25 mouse cellular contexts compared by ENCODE assay signal in genomic region chr1:40880527-40880926, GRCm38 (mm10).
DNase-seq lines count a peak whose midpoint lies in the region; ATAC-seq and TF ChIP-seq lines count a peak whose summit lies in the region.
"Had no signal": no experiment of that assay in that cellular context is flagged by ENCODE, and none has a peak within 500 bp of the region (broad histone marks: within the 10 kb centered on the region; RNA-seq: fewer than 3 reads in every experiment).

No protein-coding gene starts in this region.

- no peak overlapping the region for H3K27ac ChIP-seq in lung, embryonic 14.5 days (ENCODE audit: low read depth)
- H3K27ac ChIP-seq: heart, embryonic 13.5 days; liver, embryonic 12.5 days; macrophage had no signal

- no peaks in the 10 kb centered on the region for H3K4me1 ChIP-seq in lung, embryonic 14.5 days (ENCODE audit: insufficient read depth)
- H3K4me1 ChIP-seq: liver, embryonic 12.5 days had no signal

- whole genome bisulfite sequencing in lung, embryonic 14.5 days: 44% methylated on average over 2 of the region's 2 CpGs

- intact Hi-C loops in heart, postnatal 14 days (cut with DNase I): loop anchor here (10.0 kb wide), 1 partner anchor 264 kb away; no protein-coding TSS in a partner anchor

- H3K4me3 ChIP-seq in lung, embryonic 14.5 days (ENCODE audit: low read depth, low read length): no peak overlapping the region
- H3K4me3 ChIP-seq: erythroblast, embryonic 14.5 days; heart, embryonic 13.5 days; liver, embryonic 12.5 days had no signal

- DNase-seq in embryo, embryonic 10.5 days (ENCODE audit: low spot score): peak; percentile 10
- DNase-seq in embryo, embryonic 10 days (ENCODE audit: low spot score): no peak
- peak; percentile 49 for DNase-seq in heart, adult 11 months
- DNase-seq in heart, postnatal 14 days: no peak
- no peak for DNase-seq in lung, embryonic 14.5 days
- no peak for DNase-seq in lung, postnatal 4 days
- DNase-seq in brain, embryonic 14.5 days (ENCODE audit: low read depth): no peak
- DNase-seq: adrenal gland, postnatal 36 days; cerebellum, adult 2 months; cerebellum, postnatal 14 days; heart, postnatal 10 days; kidney, adult 2 months; kidney, postnatal 10 days; layer of hippocampus, postnatal 36 days; left cerebral cortex, postnatal 4 days; liver, postnatal 0 days; right cerebral cortex, postnatal 14 days had no signal

- no peaks in the 10 kb centered on the region for H3K36me3 ChIP-seq in lung, embryonic 14.5 days (ENCODE audit: insufficient read depth)
- H3K36me3 ChIP-seq: heart, embryonic 13.5 days; liver, embryonic 12.5 days had no signal

- no peak overlapping the region for H3K9ac ChIP-seq in lung, embryonic 14.5 days
- H3K9ac ChIP-seq: heart, embryonic 13.5 days; liver, embryonic 12.5 days; liver, postnatal 0 days had no signal

- H3K4me2 ChIP-seq in lung, embryonic 14.5 days: no peak overlapping the region
- H3K4me2 ChIP-seq: heart, embryonic 13.5 days; liver, embryonic 12.5 days had no signal

- H3K9me3 ChIP-seq in lung, embryonic 14.5 days (ENCODE audit: low read depth, low read length): no peaks in the 10 kb centered on the region
- H3K9me3 ChIP-seq: heart, embryonic 13.5 days; liver, embryonic 12.5 days had no signal

- no peak for TF ChIP-seq POLR2A in brain, embryonic 14.5 days (IDR thresholded peaks at IDR 0.05; ENCODE audit: borderline replicate concordance, extremely low read depth, insufficient read depth, insufficient read length, poor library complexity, severe bottlenecking)

- no peaks in the 10 kb centered on the region for H3K27me3 ChIP-seq in lung, embryonic 14.5 days (ENCODE audit: insufficient read depth, low read length)
- H3K27me3 ChIP-seq: CH12.LX; heart, embryonic 13.5 days; liver, embryonic 12.5 days had no signal

- ATAC-seq in lung, embryonic 14.5 days (ENCODE audit: insufficient read depth): no peak
- no peak for ATAC-seq in activated CD4-positive, CD25-positive, alpha-beta regulatory T cell, adult 4 months
- ATAC-seq: forebrain, embryonic 16.5 days; liver, embryonic 12.5 days; liver, postnatal 0 days; lung, postnatal 0 days had no signal

- TF ChIP-seq CTCF in lung, embryonic 14.5 days (IDR thresholded peaks at IDR 0.05; ENCODE audit: low read depth): peak; percentile 26
- peak; percentile 20; the same call in 1 of the 2 replicates for TF ChIP-seq CTCF in brain, embryonic 14.5 days (IDR thresholded peaks at IDR 0.05; ENCODE audit: borderline replicate concordance, extremely low read depth, insufficient read depth, insufficient read length)

Comparison
In these comparisons a context has a peak if more than half of its experiments do, and no peak if none do; other contexts are left out.
1. DNase-seq: peak in embryo, embryonic 10.5 days (single experiment) and heart, adult 11 months (single experiment); none in embryo, embryonic 10 days (single experiment), heart, postnatal 14 days (0 of 2), lung, embryonic 14.5 days (single experiment), lung, postnatal 4 days (0 of 2) and brain, embryonic 14.5 days (single experiment).